Mouse (Mus musculus) testis, adult 2 months (tissue): ENCODE measurements around the gene Sag.

Experiments used
- CTCF ChIP-seq: fragments of 200-500 bp; IDR thresholded peaks from 2 replicates; pipeline ENCODE4 v1.5.1; 2012; ENCODE audit warnings: low read depth, mild to moderate bottlenecking, inconsistent platforms, low read length, moderate library complexity; ENCODE audit not compliant: control insufficient read depth, insufficient read depth, insufficient replicate concordance
- POLR2A ChIP-seq: fragments of 200-500 bp; IDR thresholded peaks from 2 replicates; pipeline ENCODE4 v1.6.1; 2012; ENCODE audit warnings: low read depth, mild to moderate bottlenecking, inconsistent platforms, low read length, moderate library complexity; ENCODE audit not compliant: control insufficient read depth

GRCm38 (mm10) chr1:87840411-87841208 is 37.1 kb downstream of the Sag start:
- no peak for TF ChIP-seq CTCF
- no peak for TF ChIP-seq POLR2A
